Mouse (Mus musculus) stomach, postnatal 0 days (tissue): ENCODE results near the gene 1700013F07Rik. TPM values are rescaled to one million over a fixed set of nuclear protein-coding genes. Genes with fewer than 3 reads are reported as not detected.

ENCODE experiments used
- ATAC-seq: fragments of 200-750 bp; cut with Nextera tagmentation; 2 replicates; pipeline ENCODE4 v1.8.0; 2017; ENCODE audit not compliant: low FRiP score, low TSS enrichment
- DNase-seq: peaks from one replicate; pipeline ENCODE4 v3.0.0-alpha.2; 2016; ENCODE audit warnings: low spot score
- H3K27ac ChIP-seq: fragments of 300-500 bp; sonication (generic); replicated peaks from 2 replicates; pipeline ENCODE4 v1.5.1; 2014; ENCODE audit warnings: mild to moderate bottlenecking, control low read depth
- H3K27me3 ChIP-seq: fragments of 300-500 bp; sonication (generic); 2 replicates; pipeline ENCODE4 v1.6.1; 2014; ENCODE audit warnings: low read length; ENCODE audit not compliant: control insufficient read depth, insufficient read depth
- H3K36me3 ChIP-seq: fragments of 300-500 bp; sonication (generic); 2 replicates; pipeline ENCODE4 v1.6.1; 2014; ENCODE audit warnings: low read length, mixed read lengths; ENCODE audit not compliant: control insufficient read depth, insufficient read depth
- H3K4me1 ChIP-seq: fragments of 300-500 bp; sonication (generic); replicated peaks from 2 replicates; pipeline ENCODE4 v1.6.1; 2014; ENCODE audit warnings: antibody characterized with exemption; ENCODE audit not compliant: control insufficient read depth, insufficient read depth
- H3K4me2 ChIP-seq: fragments of 300-500 bp; sonication (generic); replicated peaks from 2 replicates; pipeline ENCODE4 v1.6.1; 2014; ENCODE audit warnings: low read depth, mild to moderate bottlenecking, control low read depth, moderate library complexity
- H3K4me3 ChIP-seq: fragments of 300-500 bp; sonication (generic); 2 replicates; pipeline ENCODE4 v1.5.1; 2014; ENCODE audit warnings: low read depth, low read length, control low read depth
- H3K9ac ChIP-seq: fragments of 300-500 bp; sonication (generic); 2 replicates; pipeline ENCODE4 v1.6.1; 2014; ENCODE audit warnings: mild to moderate bottlenecking, low read length, control low read depth, mixed read lengths
- H3K9me3 ChIP-seq: fragments of 300-500 bp; sonication (generic); 2 replicates; pipeline ENCODE4 v1.6.1; 2016; ENCODE audit warnings: low read length; ENCODE audit not compliant: control insufficient read depth
- CTCF ChIP-seq: IDR thresholded peaks from 2 replicates; pipeline ENCODE4 v1.5.1; 2016; ENCODE audit warnings: antibody characterized with exemption, low read depth, mild to moderate bottlenecking, moderate library complexity
- EP300 ChIP-seq: optimal IDR thresholded peaks from 2 replicates; pipeline ENCODE3; 2016; ENCODE audit warnings: antibody characterized with exemption
- WGBS: fragments of 180-500 bp; shearing (Covaris S2); extraction: QIAGEN DNeasy Blood & Tissue Kit; methylation state at CpG from one replicate; pipeline ENCODE4 v1.1.7; 2014; 5-methylcytosine and 5-hydroxymethylcytosine counted together
- polyA plus RNA-seq: library from polyadenylated mRNA; unstranded; fragments of >200 nt; fragmentation: Nextera tagmentation; extraction: Ambion mirVana; gene quantifications from 2 replicates; pipeline ENCODE4 v1.2.1, GENCODE M21; 2015

1700013F07Rik gene
- polyA plus RNA-seq, 1 experiment from 2014 or later: 0.34 TPM

DNA sequence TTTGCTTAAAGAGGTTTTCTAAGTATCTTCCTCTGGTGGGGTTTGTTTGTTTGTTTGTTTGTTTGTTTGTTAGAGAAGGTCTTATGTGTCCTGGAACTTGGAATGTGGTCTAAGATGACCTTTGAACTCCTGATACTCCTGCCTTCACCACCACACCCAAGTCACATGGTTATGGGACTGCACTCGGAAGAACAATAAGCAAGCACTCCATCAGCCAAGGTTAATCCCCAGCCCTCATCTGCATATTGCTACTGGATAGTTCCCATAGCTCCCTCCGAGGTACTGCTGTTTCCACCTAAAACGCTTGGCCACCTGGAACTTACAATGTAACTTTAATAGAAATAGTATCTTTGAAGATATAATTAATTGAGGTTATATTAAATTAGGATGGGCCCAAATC, 20.5 kb upstream of the 1700013F07Rik start:
- no peak for ATAC-seq
- Histone ChIP-seq H3K4me2 (no peak overlapping the region), H3K9ac (no peak overlapping the region), H3K27me3 (no peaks in the 10 kb centered on the region), H3K27ac (no peak overlapping the region), H3K9me3 (no peaks in the 10 kb centered on the region), H3K4me1 (no peaks in the 10 kb centered on the region), H3K36me3 (no peaks in the 10 kb centered on the region), H3K4me3 (no peak overlapping the region)
- TF ChIP-seq CTCF (no peak), EP300 (no peak)
- 65% methylated on average over 3 of the region's 3 CpGs for WGBS
- no peak for DNase-seq

DNA sequence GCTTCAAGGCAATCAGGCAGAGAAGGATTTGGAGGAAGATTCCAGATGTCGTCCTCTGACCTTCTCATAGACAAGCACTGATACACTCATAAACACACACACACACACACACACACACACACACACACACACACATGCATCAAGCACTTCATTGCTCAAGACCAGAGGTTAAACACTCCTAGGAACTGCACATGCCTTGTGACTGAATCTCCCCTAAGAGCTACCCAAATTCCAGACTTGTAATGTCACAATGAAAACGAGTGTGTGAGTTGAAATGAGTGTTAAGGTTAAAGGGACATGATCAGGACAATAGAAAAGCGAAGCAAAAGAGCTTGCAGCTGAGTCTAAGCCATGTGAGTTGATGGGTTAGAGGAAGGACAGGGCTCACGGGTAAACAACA, 15.7 kb upstream of the 1700013F07Rik start:
- no peak overlapping the region for H3K4me3 ChIP-seq
- no peaks in the 10 kb centered on the region for H3K4me1 ChIP-seq
- TF ChIP-seq CTCF (no peak), EP300 (no peak)
- no peak for ATAC-seq
- H3K9me3 ChIP-seq: no peaks in the 10 kb centered on the region
- no peak overlapping the region for H3K9ac ChIP-seq
- WGBS: 39% methylated on average over 4 of the region's 4 CpGs
- no peak overlapping the region for H3K27ac ChIP-seq
- no peak overlapping the region for H3K4me2 ChIP-seq
- no peak for DNase-seq
- H3K36me3 ChIP-seq: no peaks in the 10 kb centered on the region
- no peaks in the 10 kb centered on the region for H3K27me3 ChIP-seq

DNA sequence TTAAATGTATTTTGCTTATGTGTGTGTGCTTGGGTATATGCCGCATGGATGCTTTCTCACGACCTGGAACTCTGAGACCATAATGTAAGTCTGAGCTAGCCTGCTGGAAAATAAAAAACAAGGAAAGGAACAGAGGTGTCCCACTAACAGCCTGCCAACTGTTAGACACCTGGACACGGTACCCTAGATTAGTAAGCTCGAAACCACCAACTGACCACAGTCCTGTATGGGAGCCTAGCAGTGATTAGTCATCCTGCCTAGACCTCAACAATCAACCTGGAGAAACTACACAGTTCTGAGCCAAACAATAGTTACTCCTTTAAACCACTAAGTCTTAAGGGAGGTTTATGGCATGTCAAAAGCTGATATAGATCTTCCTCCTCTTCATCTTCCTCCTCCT, 10.5 kb upstream of the 1700013F07Rik start:
- TF ChIP-seq EP300 (no peak), CTCF (no peak)
- 91% methylated on average over 4 of the region's 4 CpGs for WGBS
- no peak overlapping the region for H3K9ac ChIP-seq
- no peak for ATAC-seq
- H3K36me3 ChIP-seq: no peaks in the 10 kb centered on the region
- no peak overlapping the region for H3K4me2 ChIP-seq
- H3K4me1 ChIP-seq: no peaks in the 10 kb centered on the region
- H3K27me3 ChIP-seq: no peaks in the 10 kb centered on the region
- no peaks in the 10 kb centered on the region for H3K9me3 ChIP-seq
- H3K4me3 ChIP-seq: no peak overlapping the region
- H3K27ac ChIP-seq: no peak overlapping the region
- DNase-seq: no peak

DNA sequence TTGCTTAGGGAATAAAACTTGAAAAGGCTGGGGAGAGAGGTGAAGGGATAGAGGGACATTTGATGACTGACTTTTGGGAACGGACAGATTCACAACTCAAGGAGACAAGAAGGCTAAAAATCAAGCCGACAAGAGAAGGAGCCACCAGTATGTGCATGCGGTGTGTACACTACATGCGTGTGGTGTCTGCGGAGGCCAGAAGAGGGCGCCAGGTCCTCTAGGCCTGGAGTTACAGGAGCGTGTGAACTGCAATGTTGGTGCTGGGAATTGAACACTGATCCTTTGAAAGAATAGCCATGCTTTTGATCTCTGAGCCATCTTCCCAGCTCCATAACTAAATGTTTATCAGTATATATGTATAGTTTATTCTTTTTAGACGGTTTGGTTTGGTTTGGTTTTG, 5.5 kb upstream of the 1700013F07Rik start:
- no peak overlapping the region for H3K27ac ChIP-seq
- DNase-seq: no peak
- H3K4me2 ChIP-seq: no peak overlapping the region
- no peak overlapping the region for H3K9ac ChIP-seq
- no peak overlapping the region for H3K4me3 ChIP-seq
- TF ChIP-seq CTCF (no peak), EP300 (no peak)
- H3K9me3 ChIP-seq: no peaks in the 10 kb centered on the region
- no peaks in the 10 kb centered on the region for H3K36me3 ChIP-seq
- no peak for ATAC-seq
- H3K27me3 ChIP-seq: no peaks in the 10 kb centered on the region
- WGBS: 90% methylated on average over 8 of the region's 8 CpGs
- no peaks in the 10 kb centered on the region for H3K4me1 ChIP-seq

DNA sequence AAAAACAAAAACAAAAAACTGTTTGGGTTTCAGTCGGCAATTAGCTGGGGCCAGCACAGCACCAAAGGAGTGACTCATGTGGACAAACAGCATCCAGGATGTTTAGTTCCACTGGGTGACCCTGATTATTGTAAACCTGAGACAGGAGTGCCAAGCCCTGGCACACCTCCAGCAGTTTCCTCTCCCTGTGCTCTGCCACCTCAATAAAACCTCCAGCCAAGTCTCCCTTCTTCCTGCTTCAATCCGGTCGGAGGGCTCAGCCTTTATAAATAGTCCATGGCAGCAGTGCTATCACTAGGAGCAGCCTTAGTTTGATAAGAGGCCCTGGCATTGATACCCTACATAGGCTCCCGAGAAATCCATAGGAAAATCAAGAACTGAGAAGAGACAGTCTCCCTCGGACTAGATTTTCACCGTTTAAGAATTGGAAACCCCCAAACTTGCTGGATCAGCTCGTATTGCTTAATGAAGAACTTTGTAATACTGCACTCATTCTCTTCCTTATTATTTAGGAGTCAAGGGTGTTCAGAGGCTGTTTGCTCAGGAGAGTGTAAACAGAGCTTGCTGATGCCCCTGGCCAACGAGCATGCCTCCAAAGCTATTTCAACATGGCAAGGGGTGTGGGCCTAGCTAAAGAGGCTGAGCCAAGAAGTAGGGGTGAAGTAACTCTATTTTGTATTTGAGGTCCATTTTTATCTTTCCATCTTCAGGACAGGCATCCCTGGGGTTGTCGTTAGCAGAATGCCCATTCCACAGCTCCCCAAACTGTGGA, 650 bp upstream of the 1700013F07Rik start:
- H3K27ac ChIP-seq: peak overlapping the region; percentile 77
- no peak overlapping the region for H3K4me2 ChIP-seq
- no peak overlapping the region for H3K4me3 ChIP-seq
- ATAC-seq (peak; percentile 82), DNase-seq (peak; percentile 87)
- no peaks in the 10 kb centered on the region for H3K36me3 ChIP-seq
- no peak overlapping the region for H3K9ac ChIP-seq
- no peaks in the 10 kb centered on the region for H3K4me1 ChIP-seq
- 44% methylated on average over 9 of the region's 9 CpGs for WGBS
- H3K27me3 ChIP-seq: no peaks in the 10 kb centered on the region; the same call in 1 of the 2 replicates
- no peak for TF ChIP-seq EP300
- no peak for TF ChIP-seq CTCF
- H3K9me3 ChIP-seq: no peaks in the 10 kb centered on the region

DNA sequence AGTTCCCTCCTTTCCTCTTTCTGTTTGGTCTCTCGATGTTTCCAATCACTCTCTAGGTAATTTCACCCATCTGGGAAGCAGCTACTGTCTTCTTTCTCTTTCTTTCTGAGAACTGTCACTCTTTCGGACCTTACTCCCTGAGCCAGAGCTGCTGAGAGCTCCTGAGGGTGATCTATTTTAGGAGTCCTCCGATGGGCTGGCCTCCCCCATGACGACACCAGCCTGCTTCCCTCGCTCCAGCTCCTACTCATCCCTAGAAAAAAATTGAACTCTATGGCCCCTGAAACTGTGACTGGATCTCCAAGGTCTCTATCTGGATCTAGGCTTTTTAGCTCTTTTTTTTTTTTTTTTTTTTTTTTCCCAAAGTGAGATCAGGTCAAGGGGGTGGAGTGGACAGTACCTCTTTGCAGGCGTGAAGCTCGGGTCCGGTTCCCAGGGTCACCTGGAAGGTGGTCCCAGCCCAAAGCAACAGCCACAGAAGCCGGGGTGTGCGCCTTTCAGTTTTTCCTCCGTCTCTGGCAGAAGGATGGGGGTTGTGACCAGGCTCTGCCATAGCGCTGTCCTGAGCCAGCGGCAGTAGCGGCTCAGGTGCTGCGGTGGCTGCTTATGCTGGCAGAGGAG, 2.1 kb downstream of the 1700013F07Rik start:
- peak overlapping the region; percentile 35; the same call in 1 of the 2 replicates for H3K4me3 ChIP-seq
- TF ChIP-seq EP300 (no peak), CTCF (no peak)
- ATAC-seq: no peak
- peak overlapping the region; percentile 51 for H3K4me2 ChIP-seq
- no peaks in the 10 kb centered on the region for H3K4me1 ChIP-seq
- no peaks in the 10 kb centered on the region for H3K36me3 ChIP-seq
- WGBS: 12% methylated on average over 15 of the region's 15 CpGs
- no peaks in the 10 kb centered on the region; the same call in 1 of the 2 replicates for H3K27me3 ChIP-seq
- no peak overlapping the region for H3K27ac ChIP-seq
- H3K9me3 ChIP-seq: no peaks in the 10 kb centered on the region
- no peak for DNase-seq
- H3K9ac ChIP-seq: peak overlapping the region; percentile 31; the same call in 1 of the 2 replicates
